Mouse (Mus musculus) thymus, postnatal 0 days (tissue): Measurements from ENCODE around the gene Tom1. TPM values are rescaled to one million over a fixed set of nuclear protein-coding genes. Genes with fewer than 3 reads are reported as not detected.

Experiments used
- DNase-seq: peaks from one replicate; pipeline ENCODE4 v3.0.0-alpha.2; 2015; ENCODE audit warnings: low spot score
- polyA plus RNA-seq: library from polyadenylated mRNA; unstranded; fragments of >200 nt; fragmentation: Nextera tagmentation; extraction: Ambion mirVana; gene quantifications from 2 replicates; pipeline ENCODE4 v1.2.1, GENCODE M21; 2015

Gene Tom1
- polyA plus RNA-seq, 1 experiment from 2014 or later: 18.8 TPM

GRCm38 (mm10) chr8:75088989-75089881 is 55.7 kb downstream of the Tom1 start:
- DNase-seq: peak; percentile 48

- DNase-seq: no peak
These were observed 57.4 kb downstream of the Tom1 start for GRCm38 (mm10) chr8:75090781-75091365.

DNA sequence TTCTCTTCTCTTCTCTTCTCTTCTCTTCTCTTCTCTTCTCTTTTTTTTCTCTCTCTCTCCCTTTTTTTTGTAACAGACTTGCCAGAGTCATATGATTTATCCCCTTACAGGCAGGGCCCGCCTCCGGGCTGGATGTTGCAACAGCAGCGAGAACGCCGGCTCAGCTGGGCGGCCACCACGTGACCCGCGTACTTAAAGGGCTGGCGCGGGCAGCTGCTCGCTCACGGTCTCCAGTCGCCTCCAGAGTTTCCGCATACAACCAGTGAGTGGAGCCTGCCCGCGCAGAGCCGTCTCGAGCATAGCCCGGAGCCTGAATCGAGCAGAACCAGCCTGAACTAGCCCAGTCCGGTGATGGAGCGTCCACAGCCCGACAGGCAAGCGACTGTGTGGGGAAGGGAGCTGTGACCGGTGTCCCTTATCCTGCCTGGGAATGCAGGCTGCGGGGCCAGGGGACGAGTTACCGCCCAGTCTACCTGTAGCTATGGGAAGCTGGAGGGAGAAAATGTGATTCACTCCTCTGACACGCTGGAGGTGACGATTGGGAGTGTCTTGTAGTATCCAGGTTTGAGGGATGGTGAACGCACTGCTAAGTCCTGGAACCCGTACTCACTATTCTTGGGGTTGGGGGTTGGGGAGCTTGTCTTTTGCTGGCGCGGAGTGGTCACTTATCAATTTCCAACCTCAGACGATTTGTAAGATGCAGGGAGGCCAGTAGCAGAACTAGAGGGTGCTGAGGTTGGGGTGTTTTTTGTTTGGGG is 60.1 kb downstream of the Tom1 start, which contains the start of gene Hmox1:
Hmox1 (plus strand) TSS at position 223 of the 758 bp plus-strand sequence.
- peak; percentile 76 for DNase-seq

DNA sequence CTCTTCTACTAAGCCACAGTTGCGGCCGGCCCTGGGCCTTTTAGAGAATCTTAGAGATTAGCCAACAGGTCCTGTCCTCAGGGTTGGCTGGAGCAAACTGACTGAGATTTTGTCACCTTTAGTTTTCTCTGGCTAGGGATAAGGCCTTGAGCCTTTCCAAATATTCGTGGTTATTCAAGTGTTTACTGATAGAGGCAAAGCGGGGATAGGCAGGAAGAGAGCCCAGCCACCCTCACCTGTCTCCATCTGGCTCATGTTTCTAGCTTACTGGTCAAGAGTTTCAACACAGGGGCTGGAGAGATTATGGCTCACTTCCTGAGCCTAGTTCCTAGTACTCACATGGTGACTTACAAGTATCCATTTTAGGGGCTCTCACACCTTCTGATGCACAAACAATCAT is 69.5 kb downstream of the Tom1 start:
- DNase-seq: no peak

DNA sequence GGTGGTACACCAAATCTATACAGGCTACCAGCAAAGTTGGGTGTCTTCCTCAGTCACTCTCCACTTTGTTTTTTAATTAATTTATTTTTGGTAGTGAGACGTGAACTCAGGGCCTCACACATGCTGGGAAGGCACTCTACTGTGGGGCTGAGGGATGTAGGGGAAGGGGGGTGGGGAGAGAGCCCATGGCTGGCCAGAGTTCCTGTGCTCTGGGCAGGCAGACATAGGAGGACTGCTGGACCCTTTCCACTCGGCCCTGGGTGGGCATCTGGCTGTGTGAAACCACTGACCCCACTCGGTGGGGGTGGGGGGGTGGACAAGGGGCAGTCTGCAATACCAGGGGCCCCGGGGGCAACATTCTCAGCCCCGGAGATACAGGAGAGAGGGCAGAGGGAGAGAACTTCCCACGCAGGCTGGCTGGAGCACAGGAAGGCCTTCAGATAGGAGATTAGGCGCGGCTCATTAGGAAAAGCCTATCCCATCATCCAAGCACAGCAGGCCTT is 69.9 kb downstream of the Tom1 start:
- no peak for DNase-seq

DNA sequence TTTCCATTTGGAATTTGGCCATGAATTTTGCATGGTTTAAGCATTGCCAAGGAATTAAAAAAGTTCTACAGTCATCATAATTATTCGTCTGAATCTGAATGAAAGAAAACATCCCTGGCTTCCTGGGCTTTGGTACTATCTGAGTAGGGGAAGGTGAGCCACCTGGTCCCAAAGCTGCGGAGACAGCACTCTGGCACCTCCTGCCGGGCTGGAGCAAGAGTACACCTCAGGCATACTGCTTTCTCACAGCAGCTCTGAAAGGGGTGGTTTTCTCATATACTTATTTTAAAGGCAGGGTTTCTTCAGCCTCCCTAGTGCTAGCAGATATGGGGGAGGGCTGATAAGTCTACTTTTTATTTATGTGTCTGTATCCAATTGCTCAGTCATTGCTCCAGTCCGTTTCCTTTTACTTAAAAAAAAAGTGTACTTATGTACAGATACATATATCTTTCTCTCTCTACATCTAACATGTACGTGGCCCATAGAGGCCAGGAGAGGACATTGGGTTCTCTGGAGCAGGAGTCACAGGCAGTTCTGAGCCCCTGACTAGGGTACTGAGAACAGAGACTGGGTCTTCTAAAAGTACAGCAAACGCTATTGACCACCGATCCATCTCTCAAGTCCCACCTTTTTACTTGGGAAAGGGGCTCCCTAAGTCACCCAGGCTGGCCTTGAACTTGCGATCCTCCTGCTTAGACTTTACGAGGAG is 75.2 kb downstream of the Tom1 start:
- peak; percentile 87 for DNase-seq

- peak; percentile 99 for DNase-seq
These were observed 75.9 kb downstream of the Tom1 start, which contains the start of gene Mcm5 for GRCm38 (mm10) chr8:75109236-75109967. Gene Mcm5, plus strand, starts transcription at chr8:75109569.

DNA sequence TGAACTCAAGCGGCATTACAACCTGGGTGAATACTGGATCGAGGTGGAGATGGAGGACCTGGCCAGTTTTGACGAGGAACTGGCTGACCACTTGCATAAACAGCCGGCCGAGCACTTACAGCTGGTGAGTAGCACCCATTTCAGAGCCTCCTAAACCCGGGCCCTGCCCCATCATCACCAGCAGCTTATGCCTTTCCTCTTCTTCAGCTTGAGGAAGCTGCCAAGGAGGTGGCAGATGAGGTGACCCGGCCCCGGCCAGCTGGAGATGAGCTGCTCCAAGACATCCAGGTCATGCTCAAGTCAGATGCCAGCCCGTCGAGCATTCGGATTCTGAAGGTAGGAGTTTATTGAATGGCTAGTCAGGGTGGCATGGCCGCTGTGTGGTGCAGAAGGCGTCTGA is 76.6 kb downstream of the Tom1 start:
- no peak for DNase-seq

DNA sequence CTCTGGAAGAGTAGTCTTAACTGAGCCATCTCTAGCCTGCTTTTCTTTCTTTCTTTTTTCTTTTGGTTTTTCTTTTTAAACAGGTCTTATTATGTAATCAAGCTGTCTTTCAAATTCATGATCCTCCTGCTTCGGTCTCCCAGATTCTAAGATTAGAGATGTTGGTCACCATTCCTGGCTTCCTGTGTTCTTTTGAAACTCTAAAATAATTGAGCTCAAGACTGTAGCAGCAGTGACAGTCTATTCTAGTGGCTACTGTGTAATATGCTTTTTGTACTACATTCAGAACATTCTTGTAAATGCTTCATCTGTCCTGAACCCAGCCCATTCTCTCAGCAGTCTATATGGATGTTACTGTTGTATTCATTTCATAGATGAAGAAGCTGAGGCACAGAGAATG is 85.0 kb downstream of the Tom1 start:
- DNase-seq: no peak

DNA sequence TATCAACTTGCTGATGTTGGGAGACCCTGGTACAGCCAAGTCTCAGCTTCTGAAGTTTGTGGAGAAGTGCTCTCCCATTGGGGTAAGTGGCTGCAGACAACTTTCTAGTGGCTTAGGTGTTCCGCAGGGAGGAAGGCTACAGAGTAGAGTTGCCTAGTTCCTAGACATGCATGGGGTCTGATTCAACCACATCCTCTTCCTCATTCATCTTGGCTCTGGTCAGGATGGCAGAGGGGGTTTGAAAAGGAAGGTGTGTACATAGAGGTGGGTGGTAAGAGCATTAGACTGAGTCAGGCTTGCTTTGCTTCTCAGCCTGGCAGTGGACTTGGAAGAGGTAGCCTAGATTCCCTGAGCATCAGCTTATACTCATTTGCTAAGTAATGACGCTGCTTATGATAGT is 85.8 kb downstream of the Tom1 start:
- no peak for DNase-seq

Other genes with a start within 250 kb of the Tom1 start
- not detected in 2 replicates for gene Isx, start 160.5 kb upstream of the Tom1 start, polyA plus RNA-seq
- 29.6 and 30.0 TPM in 2 replicates for gene Hmgxb4, start 40.3 kb upstream of the Tom1 start, polyA plus RNA-seq
- gene Hmox1, start 59.9 kb downstream of the Tom1 start, polyA plus RNA-seq: 29.4 and 31.9 TPM in 2 replicates
- 167 and 206 TPM in 2 replicates for gene Mcm5, start 75.9 kb downstream of the Tom1 start, polyA plus RNA-seq
- gene Rasd2, start 180.2 kb downstream of the Tom1 start, polyA plus RNA-seq: 0.15 and 0.26 TPM in 2 replicates